Mouse (Mus musculus) A20 (cell line): Measurements from ENCODE around the gene Ptpn21.

Experiments
- DNase-seq: peaks from one replicate; pipeline ENCODE4 v3.0.0-alpha.2; 2011; ENCODE audit warnings: low read depth, low spot score

Gene Ptpn21

GRCm38 (mm10) chr12:98724224-98724623 lies 13.0 kb downstream of the Ptpn21 start:
- no peak for DNase-seq

- no peak for DNase-seq
Measured at GRCm38 (mm10) chr12:98721030-98721429, 16.2 kb downstream of the Ptpn21 start.

- DNase-seq, result no peak
Measured at GRCm38 (mm10) chr12:98720628-98721027, 16.6 kb downstream of the Ptpn21 start.

GRCm38 (mm10) chr12:98716142-98716541 lies 21.1 kb downstream of the Ptpn21 start:
- no peak for DNase-seq

GRCm38 (mm10) chr12:98714757-98715156 lies 22.4 kb downstream of the Ptpn21 start:
- DNase-seq, result no peak

- no peak for DNase-seq
Measured at GRCm38 (mm10) chr12:98713621-98714103, 23.5 kb downstream of the Ptpn21 start.

- DNase-seq, result no peak
Measured at GRCm38 (mm10) chr12:98712819-98713218, 24.4 kb downstream of the Ptpn21 start.

GRCm38 (mm10) chr12:98703961-98704360 lies 33.2 kb downstream of the Ptpn21 start:
- DNase-seq, result no peak

GRCm38 (mm10) chr12:98703554-98703953 lies 33.7 kb downstream of the Ptpn21 start:
- no peak for DNase-seq

GRCm38 (mm10) chr12:98701564-98701963 lies 35.6 kb downstream of the Ptpn21 start:
- DNase-seq, result no peak

- DNase-seq, result no peak
Measured at GRCm38 (mm10) chr12:98697202-98697601, 40.0 kb downstream of the Ptpn21 start.

- no peak for DNase-seq
Measured at GRCm38 (mm10) chr12:98690230-98690629, 47.0 kb downstream of the Ptpn21 start.

GRCm38 (mm10) chr12:98683574-98683973 lies 53.6 kb downstream of the Ptpn21 start:
- no peak for DNase-seq

- no peak for DNase-seq
Measured at GRCm38 (mm10) chr12:98683171-98683570, 54.0 kb downstream of the Ptpn21 start.

GRCm38 (mm10) chr12:98682196-98682595 lies 55.0 kb downstream of the Ptpn21 start:
- no peak for DNase-seq

GRCm38 (mm10) chr12:98679906-98680305 lies 57.3 kb downstream of the Ptpn21 start:
- DNase-seq, result no peak

GRCm38 (mm10) chr12:98677336-98677735 lies 59.9 kb downstream of the Ptpn21 start:
- no peak for DNase-seq

GRCm38 (mm10) chr12:98676861-98677260 lies 60.3 kb downstream of the Ptpn21 start:
- no peak for DNase-seq

- peak; percentile 86 for DNase-seq
Measured at GRCm38 (mm10) chr12:98674627-98675143, 62.5 kb downstream of the Ptpn21 start.

- no peak for DNase-seq
Measured at GRCm38 (mm10) chr12:98673879-98674278, 63.3 kb downstream of the Ptpn21 start.

- DNase-seq, result no peak
Measured at GRCm38 (mm10) chr12:98670429-98670828, 66.8 kb downstream of the Ptpn21 start.

- no peak for DNase-seq
Measured at GRCm38 (mm10) chr12:98669864-98670263, 67.3 kb downstream of the Ptpn21 start.

- DNase-seq, result no peak
Measured at GRCm38 (mm10) chr12:98669086-98669485, 68.1 kb downstream of the Ptpn21 start.
